Mouse (Mus musculus) layer of hippocampus, postnatal 25 days (tissue): ENCODE data around the gene Noxred1. TPM values are rescaled to one million over a fixed set of nuclear protein-coding genes. Genes with fewer than 3 reads are reported as not detected.
A peak's percentile ranks its signal among the peaks of the same experiment; 100 is the strongest.
"Not testable (repeated sequence)": the region's sequence is repeated elsewhere in the genome, so short reads cannot be mapped to it uniquely, and the experiment has no call there.

ENCODE experiments used
- DNase-seq, 2 experiments: peaks; one replicate each; pipeline ENCODE4 v3.0.0; 2022; ENCODE audit warnings: mixed read lengths in 2 of 2, low spot score in 1 of 2; ENCODE audit errors: extremely low spot score in 1 of 2
- total RNA-seq, 2 experiments: library from RNA; stranded (reverse); gene quantifications; 2 replicates each; pipeline ENCODE4 v1.2.3; 2021

Gene Noxred1
- total RNA-seq, 2 experiments from 2014 or later: 1.6 to 1.7 TPM

DNA sequence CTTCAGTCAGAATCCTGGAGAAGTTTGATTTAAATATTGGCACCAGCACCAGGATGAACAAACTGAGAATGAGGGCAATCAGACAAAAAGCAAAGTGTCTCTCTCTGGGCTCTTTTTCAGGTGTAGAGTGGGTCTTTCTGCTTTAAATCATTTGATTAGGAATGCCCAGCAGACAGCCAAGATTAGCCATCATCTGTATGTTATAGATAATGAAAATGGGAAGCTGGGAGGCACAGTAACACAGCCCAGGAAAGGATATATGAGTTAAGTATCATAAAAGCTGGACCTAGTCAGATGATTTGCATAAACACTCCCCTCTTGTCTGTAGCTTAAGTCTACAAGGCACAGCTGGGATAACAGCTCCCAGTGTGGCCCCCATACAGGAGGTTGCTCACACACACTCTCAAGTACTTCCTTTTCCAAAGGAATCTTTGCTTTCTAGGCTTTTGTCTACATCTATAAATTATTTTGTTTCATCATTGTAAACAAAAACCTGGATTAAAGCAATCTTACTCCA lies 8.1 kb downstream of the Noxred1 start:
- no peak for DNase-seq

DNA sequence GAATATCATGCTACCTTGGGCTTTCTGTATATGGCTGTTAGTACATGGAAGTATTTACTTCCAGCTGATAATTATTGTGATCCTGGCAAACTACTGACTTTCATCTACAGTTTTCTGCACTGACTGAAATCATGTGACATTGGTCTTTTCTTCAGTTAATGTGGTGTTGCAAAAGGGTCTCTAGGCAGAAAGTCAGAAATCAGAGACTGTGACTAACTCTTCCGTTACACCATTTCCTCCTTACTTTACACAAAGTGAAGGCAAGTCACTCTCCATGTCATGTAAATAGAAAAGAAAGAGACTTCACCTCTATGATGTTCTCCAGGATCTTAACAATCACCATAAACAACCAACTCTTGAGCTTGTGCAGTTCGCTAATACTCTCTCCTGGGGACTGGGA lies 8.9 kb downstream of the Noxred1 start:
- DNase-seq: no peak

DNA sequence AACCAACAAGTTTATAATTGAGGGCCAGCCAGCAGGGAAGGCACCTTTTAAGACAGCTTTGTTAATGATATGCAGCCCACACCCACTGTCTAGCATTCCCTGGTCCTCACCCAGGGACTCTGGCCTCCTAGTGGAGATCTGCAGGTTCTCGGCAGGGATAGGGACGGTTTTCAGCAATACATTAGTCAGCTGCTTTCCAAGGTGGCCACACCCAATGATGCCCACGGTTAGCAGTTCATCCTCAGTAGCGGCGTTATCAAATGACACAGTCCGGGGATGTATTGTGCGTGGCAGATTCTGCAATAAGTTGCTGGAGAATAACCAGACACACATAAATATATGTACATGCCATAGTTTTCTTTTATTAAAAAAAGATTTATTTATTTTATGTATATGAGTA lies 11.7 kb downstream of the Noxred1 start:
- no peak for DNase-seq

DNA sequence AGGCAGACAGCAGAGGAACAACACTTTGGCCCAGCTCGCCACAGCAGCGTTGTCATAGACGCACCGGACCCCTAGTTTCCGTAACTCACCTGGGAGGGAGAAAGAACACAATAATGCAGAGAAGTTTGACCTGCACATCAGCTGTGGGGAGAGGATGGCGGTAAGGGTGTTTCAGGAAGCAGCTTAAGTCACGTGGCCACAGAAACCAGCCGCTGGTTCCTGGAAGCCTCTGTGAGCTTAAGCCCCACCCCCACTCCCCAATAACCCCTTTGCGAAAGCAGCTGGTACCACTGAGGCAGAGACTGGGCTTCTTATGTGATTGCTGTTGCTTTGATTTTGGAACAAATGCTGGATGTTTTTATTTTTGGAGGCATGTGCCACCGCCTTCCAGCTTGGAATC lies 13.6 kb downstream of the Noxred1 start:
- no peak for DNase-seq

DNA sequence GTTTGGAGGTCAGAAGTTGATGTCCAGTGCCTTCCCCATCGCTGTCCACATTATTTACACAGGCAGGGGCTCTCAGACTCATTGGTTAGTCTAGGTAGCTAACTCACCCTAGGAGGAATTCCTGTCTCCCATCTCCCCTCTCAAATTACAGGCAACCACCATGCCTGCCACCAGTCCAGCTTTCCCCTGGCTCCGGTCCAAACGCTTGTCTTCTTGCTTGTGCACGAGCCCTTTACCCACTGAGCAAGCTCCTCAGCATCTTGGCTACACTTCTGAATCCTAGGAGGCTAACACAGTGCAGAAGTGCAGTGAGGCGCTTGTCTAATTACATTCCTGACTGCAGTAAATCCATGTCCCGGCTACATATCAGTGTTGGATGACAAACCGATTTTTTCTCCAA lies 19.2 kb downstream of the Noxred1 start:
- no peak for DNase-seq

GRCm38 (mm10) chr12:87217596-87217995 lies 20.9 kb downstream of the Noxred1 start:
- DNase-seq: no peak

- no peak for DNase-seq
Observed at GRCm38 (mm10) chr12:87216053-87216452, 22.5 kb downstream of the Noxred1 start.

DNA sequence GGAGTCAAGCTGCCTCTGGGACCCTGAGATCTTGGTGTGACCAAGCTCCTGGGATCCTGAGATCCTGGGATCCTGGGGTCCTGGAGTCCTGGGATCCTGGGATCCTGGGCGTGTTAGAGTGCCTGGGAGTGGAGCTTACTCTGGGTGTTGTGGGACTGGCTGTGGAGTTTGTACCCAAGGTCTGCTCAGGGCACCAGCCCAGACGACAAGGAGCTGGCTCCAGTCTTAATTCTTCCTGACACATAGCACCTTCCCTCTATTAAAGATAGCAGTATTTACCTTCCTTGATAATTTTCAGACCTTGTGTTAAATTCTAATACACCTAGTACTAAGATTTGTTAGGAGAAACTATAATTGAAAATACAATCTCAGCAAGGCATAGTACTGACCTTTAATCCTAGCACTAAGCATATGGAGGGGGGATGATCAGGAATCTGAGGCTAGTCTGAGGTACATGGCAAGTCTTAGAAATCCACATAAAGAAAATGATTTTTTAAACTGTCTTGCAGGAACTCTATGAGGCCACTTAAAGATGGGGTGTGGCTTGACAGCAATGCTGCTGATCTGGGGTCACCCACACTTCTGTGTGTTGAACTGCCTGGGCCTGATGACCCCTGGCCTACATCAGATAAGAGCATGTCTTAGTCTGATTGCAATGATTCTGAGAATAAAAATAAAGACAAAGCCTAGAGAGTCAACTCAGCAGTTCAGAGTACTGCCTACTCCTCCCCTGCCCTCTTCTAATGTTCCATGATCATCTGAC lies 25.5 kb downstream of the Noxred1 start:
- no peak for DNase-seq

DNA sequence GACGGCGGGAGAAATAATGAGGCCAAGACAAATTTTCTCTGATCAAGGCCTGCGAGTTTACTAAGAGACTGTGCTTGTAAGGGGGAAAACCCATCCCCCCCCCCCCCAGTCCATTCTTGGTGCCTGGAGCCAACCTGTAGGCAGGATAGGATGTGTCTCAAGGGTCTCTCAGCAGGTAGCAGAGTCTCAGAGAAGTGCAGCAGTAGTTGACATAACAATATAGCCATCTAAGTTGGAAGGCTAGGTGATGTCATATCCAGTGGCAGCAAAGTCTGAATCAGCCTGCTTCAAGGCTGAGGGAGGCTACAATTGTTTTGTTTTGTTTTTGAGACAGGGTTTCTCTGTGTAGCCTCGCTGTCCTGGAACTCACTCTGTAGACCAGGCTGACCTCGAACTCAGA lies 32.7 kb downstream of the Noxred1 start:
- DNase-seq: not testable (repeated sequence)

DNA sequence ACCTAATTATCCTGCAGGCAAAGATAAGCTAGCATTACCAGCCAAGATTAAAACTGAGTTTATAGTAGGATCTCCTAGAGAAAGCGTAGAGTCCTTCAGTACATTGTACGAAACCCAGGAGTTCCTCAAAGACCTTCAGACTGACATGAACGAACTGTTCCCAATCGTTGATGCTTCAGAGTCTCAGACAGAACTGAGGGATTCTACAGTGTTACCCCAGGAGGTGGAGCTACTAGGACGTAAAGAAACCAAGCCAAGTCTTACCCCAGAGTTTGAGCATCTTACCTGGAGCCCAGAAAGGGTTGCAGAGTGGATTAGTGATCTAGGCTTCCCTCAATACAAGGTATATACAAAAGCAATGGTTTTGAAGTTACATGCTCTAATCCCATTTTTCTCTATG lies 36.8 kb downstream of the Noxred1 start:
- DNase-seq: no peak

DNA sequence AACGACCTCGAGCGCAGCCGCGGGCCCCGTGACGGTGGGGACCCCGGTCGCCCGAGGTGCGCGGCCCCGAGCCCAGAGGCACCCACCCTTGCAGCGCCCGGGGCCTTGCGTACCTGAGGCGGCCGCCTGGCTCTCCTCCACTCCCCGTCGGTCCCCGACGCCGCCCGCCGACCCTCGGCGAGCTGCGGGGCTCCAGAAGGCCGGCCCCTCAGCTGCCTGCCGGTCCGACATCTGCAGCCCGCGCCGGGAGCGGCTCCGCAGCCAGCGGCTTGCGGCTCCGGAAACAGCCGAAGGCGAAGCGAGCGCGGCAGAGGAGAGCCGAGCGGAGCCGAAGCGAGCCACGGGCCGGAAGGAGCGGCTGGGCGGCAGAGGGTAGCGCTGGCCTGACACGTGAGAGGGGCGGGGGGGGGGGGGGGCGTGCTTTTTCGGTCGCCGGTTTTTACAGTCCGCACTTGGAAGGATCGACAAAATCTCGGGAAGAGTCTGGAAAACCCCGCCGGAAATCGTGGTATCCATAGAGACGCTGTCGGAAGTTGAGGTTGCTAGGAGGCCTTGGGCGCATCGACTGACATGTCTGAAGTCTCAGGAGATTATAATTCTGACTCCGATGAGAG lies 38.5 kb downstream of the Noxred1 start, which contains the start of gene Tmed8:
Gene Tmed8 (minus strand): TSS at position 482 of the 614 bp plus-strand sequence.
- peak; percentile 56 to 59 for DNase-seq

DNA sequence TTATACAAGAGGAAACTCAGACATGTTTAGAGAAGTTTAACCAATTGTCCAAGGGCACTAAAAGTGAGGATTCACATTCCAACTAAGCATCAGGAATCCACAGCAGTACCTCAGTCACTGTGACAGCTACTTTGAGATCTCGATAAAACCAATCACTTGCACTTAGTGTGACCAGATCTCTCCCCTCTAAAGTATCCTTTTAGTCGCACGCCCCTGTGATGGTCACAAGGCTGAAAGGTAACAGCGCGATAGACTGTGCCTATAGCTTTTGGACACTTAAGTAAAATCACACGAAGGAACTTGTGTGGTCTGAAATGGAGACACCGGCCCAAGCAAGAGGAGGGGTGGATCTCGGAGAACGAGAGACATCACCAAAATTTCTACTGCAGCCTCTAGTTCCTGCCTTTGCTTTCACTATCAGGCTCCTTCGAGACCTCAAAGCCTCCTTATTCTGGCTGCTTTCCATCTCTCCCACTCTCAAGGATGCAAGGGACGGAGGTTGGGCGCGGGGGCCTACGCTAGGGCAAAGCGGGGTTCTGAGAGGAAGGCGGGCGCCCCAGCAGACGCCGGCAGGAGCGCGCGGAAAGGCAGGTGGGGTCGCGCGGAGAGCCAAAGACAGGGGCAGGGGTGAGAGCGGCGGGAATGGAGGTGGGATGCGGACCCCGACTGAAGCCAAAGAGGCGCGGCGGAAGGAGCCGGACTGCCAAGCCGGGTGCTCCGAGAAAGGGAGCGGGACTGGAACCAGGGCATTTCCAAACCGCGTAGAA lies 39.1 kb downstream of the Noxred1 start, which contains the start of gene Samd15:
Gene Samd15 (plus strand): TSS at position 518 of the 767 bp plus-strand sequence.
- DNase-seq: peak; percentile 35 to 39

DNA sequence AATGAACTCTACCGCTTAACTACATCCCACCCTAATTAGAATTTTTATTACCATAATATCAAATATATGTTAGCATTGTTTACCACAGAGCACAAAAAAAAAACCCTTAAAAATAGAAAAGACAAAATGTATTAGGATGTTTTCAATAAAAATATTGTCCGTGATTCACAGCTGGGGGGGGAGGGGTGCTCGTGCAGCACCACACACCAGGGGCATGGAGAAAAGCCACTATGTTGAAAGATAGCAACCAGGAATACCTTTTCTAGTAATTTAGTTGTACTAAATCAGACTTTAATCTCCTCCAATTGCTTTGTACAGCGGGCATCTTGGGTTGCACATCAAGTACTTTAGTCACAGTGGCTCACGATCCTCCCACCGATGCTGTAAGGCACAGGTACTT lies 39.7 kb downstream of the Noxred1 start:
- no peak for DNase-seq

- no peak for DNase-seq
Observed at GRCm38 (mm10) chr12:87196310-87196709, 42.2 kb downstream of the Noxred1 start.

DNA sequence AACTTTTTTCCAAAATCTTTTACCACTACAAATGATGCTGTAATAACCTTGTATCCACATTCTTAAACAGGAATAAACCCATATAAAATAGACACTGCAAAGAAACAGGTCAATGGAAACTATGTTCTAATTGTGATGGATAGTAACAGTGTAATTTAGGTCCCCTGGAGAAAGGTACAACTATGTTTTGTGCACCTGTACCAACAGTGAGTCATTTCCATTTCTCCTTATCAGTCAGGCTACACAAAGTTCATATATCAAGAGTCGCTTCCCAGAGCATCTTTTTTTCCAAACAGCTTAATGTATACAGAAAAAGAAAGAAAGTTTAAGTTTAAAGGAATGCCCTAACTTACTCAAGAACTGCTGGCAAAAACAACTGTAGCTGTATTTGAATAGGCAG lies 43.5 kb downstream of the Noxred1 start:
- no peak for DNase-seq

- no peak for DNase-seq
Observed at GRCm38 (mm10) chr12:87193008-87193407, 45.5 kb downstream of the Noxred1 start.

DNA sequence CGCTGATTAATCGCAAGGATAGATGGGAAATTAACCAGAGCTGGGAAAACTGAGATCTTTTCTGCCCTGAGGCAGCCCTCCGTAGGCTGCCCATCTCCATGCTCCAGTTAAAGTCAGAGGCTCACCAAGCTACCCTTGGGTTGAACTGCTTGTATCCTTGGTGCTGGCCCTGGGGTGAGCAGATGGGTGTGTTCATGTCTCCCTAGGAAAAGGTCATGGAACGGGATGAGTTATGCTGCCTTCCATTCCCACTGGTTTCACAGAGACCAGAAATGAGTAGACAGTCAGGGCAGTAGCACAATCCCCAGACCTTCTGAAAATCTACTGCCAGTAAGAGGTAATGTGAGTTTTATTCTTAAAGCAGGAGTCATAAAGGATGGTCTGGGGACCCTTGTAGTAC lies 60.9 kb downstream of the Noxred1 start:
- DNase-seq: no peak

DNA sequence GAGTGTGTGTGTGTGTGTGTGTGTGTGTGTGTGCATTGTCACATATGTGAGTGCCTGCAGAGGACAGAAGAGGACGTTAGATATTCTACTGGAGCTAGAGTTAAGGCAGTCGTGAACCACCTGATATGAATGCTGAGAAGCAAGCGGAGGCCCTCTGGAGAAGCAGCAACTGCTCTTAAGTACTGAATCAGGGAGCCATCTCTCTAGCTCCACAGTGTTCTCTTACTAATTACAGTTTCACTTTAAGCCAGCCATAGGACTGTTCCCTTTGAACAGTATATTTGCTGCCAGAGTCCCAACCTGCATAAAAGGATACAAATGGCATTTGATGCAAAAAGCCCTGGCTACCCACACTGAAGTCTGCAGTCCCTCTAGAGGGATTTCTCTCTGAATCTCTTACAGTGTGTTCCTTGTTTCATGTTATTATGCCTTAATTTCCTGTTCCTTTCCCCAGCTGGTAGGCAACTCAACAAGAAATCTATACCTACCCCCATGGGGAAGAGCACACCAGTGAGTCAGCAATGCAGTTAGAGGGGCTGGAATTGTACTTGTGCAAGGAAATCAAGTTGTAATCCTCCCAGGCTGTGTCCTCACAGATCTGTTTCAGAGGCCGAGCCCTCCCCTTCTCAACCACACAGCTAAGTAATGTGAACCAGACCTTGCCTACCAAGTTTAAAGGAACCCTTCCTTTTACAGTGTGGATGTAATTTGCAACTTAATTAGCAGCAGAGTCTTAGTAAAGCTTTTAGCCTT lies 63.2 kb downstream of the Noxred1 start:
- no peak for DNase-seq
